In the genomic region with DNA sequence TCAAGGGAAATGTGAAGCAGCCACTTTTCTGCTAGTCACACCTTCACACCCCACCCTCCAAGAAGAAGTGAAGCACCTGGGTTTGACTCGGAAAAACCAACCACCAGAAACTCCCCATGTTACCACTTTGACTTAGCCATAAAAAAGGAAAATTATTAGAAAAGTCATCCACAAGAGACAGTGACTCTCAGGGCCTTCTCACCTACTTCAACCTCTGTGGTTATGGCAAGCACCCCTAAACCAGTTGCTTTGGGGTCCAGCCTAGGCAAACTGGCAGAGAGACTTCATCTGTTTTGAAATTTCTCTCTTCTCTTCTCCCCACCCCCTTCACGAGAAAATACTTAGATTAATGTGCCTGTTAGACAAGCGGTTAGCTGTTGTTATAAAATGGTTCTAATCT, we compare ENCODE assay signal across 28 mouse cellular contexts. TPM values are rescaled to one million over a fixed set of nuclear protein-coding genes. Genes with fewer than 3 reads are reported as not detected.
"Had no signal": no experiment of that assay in that cellular context is flagged by ENCODE, and none has a peak within 500 bp of the region (broad histone marks: within the 10 kb centered on the region; RNA-seq: fewer than 3 reads in every experiment).

No protein-coding gene starts in this region.

- H3K9me3 ChIP-seq: embryonic facial prominence, embryonic 10.5 days; embryonic facial prominence, embryonic 12.5 days; embryonic facial prominence, embryonic 13.5 days; embryonic facial prominence, embryonic 15.5 days; forebrain, embryonic 10.5 days; forebrain, embryonic 12.5 days; forebrain, embryonic 13.5 days; forebrain, embryonic 15.5 days had no signal

- H3K4me2 ChIP-seq: embryonic facial prominence, embryonic 12.5 days; embryonic facial prominence, embryonic 13.5 days; embryonic facial prominence, embryonic 15.5 days; forebrain, embryonic 12.5 days; forebrain, embryonic 13.5 days; forebrain, embryonic 15.5 days had no signal

- ATAC-seq: forebrain, embryonic 13.5 days; forebrain, embryonic 14.5 days; forebrain, embryonic 15.5 days; forebrain, embryonic 16.5 days; forebrain, postnatal 0 days had no signal

- H3K36me3 ChIP-seq: embryonic facial prominence, embryonic 10.5 days; embryonic facial prominence, embryonic 12.5 days; embryonic facial prominence, embryonic 13.5 days; embryonic facial prominence, embryonic 15.5 days; forebrain, embryonic 10.5 days; forebrain, embryonic 12.5 days; forebrain, embryonic 15.5 days had no signal

- DNase-seq: cerebellum, adult 2 months; cerebellum, adult 8-10 months; cerebellum, adult 9-10 months; cerebellum, adult 9-11 months; cerebellum, postnatal 10 days; cerebellum, postnatal 14 days; cerebellum, postnatal 25 days; cerebellum, postnatal 36 days; embryo, embryonic 11 days; forebrain, postnatal 0 days; gastrocnemius, adult 2 months; gastrocnemius, postnatal 10 days; gastrocnemius, postnatal 14 days; gastrocnemius, postnatal 25 days; gastrocnemius, postnatal 36 days; heart, adult 18-20 months; heart, adult 2 months had no signal

- H3K4me3 ChIP-seq: embryonic facial prominence, embryonic 10.5 days; embryonic facial prominence, embryonic 12.5 days; embryonic facial prominence, embryonic 13.5 days; embryonic facial prominence, embryonic 15.5 days; erythroblast, embryonic 14.5 days; forebrain, embryonic 10.5 days; forebrain, embryonic 12.5 days; forebrain, embryonic 13.5 days; forebrain, embryonic 15.5 days; gastrocnemius, adult 2 months; heart, adult 2 months had no signal

- H3K27ac ChIP-seq: embryonic facial prominence, embryonic 10.5 days; embryonic facial prominence, embryonic 12.5 days; embryonic facial prominence, embryonic 13.5 days; embryonic facial prominence, embryonic 15.5 days; forebrain, embryonic 10.5 days; forebrain, embryonic 12.5 days; forebrain, embryonic 13.5 days; forebrain, embryonic 15.5 days; gastrocnemius, adult 2 months; heart, adult 2 months had no signal

- H3K9ac ChIP-seq: embryonic facial prominence, embryonic 12.5 days; embryonic facial prominence, embryonic 13.5 days; embryonic facial prominence, embryonic 15.5 days; forebrain, embryonic 12.5 days; forebrain, embryonic 13.5 days; forebrain, embryonic 15.5 days; forebrain, postnatal 0 days had no signal

RNA-seq across cellular contexts. Expression of gene Nr4a3, which starts 5.1 kb away (rescaled TPM):
- polyA plus RNA-seq: erythroblast, embryonic 14.5 days had no signal
